Mouse (Mus musculus) brain, embryonic 14.5 days (tissue): ENCODE results near the gene Cux2.
A peak's percentile ranks its signal among the peaks of the same experiment; 100 is the strongest.

Source experiments
- CTCF ChIP-seq: fragments of 200-500 bp; IDR thresholded peaks from 2 replicates; pipeline ENCODE4 v1.5.1; 2012; ENCODE audit warnings: inconsistent platforms, mild to moderate bottlenecking, moderate library complexity, borderline replicate concordance; ENCODE audit not compliant: insufficient read depth, insufficient read length; ENCODE audit errors: extremely low read depth
- POLR2A ChIP-seq: fragments of 200-500 bp; IDR thresholded peaks from 2 replicates; pipeline ENCODE4 v1.6.1; 2012; ENCODE audit warnings: mild to moderate bottlenecking, inconsistent platforms, borderline replicate concordance; ENCODE audit not compliant: poor library complexity, insufficient read depth, insufficient read length, severe bottlenecking; ENCODE audit errors: extremely low read depth

DNA sequence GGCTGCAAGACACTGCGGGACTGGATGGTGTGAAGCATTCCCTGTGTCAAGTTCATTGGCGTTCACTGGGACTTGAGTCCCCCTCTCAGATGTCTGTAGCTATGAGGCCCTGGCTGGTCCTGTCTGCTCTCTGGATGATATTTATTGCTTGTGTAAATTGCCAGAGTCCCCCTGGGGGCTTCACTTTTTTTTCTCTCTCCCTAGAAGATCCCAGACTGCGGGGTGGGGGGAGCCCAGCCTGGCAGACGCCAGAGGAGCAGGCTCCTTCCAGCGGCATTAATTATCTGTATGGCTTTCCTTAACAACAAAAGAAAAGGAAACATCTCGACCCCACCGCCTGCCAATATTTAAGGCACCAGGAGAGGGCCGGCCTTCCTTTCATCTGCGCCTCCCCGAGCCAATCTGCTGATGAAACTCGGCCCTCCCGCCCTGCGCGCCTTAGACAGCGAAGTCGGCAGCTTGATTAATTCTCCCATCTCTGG is 68.2 kb downstream of the Cux2 start:
- TF ChIP-seq CTCF (peak; percentile 38; the same call in 1 of the 2 replicates), POLR2A (no peak)
